Mouse (Mus musculus) spleen, postnatal 10 days (tissue): ENCODE measurements at regions not wholly inside any gene's neighbourhood (a gene's known extent, or its start where the extent isn't known, plus 50 kb on each side); places are given as distances from the start of the nearest gene placed in this dataset.

Experiments used
- DNase-seq, 2 experiments: peaks; one replicate each; pipeline ENCODE4 v3.0.0; 2021 to 2022; ENCODE audit warnings: low spot score in 2 of 2

DNA sequence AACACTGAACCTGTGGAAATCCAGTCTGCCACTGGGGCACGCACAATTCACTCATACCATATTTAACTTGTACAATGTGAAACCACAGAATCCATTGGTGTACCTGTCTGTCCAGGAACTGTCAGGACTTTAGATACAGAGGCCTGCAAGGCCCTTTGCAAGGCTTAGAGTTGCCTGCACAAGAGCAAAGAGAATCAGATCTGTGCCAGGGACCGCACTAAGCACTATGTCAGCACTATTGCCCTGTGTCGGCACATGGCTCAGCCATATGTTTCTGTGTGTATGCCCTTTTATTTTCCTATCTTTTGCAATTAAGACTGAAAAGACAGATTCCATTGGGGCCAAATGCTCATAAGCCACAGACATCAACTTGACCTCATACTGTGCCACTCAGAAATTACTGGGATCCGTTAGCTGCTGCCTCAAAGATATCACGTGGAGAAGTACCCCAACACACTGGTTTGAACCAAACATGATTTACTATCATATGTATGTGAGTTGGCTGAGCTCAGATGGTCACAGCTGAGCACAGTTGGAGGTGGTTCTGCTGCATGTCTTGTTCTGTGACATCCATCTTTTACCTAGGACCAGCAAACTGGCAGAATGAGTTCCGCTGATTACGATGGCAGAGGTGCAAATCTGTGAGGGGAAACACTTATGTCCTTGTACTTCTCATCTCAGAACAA lies 181.7 kb upstream of the Prkcq start:
- no peak for DNase-seq

DNA sequence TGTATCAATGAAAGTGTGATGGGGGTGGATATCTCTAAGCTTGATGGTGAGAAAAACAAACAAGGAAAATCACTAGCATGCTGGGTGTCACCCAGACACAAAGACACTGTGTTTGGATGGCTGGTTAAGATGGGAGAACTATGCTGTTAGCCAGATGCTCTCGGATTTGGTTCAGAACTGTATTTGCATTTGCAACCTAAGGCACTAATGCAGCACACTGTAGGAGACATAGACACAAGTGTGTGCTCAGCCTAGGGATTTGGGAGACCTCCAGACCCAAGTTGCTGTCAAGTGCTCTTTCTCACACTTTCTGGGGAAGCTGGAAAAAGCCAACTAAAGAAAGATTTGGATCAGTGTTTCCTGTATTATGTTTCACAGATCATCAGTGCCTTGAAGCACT lies 173.1 kb upstream of the Prkcq start:
- no peak for DNase-seq

DNA sequence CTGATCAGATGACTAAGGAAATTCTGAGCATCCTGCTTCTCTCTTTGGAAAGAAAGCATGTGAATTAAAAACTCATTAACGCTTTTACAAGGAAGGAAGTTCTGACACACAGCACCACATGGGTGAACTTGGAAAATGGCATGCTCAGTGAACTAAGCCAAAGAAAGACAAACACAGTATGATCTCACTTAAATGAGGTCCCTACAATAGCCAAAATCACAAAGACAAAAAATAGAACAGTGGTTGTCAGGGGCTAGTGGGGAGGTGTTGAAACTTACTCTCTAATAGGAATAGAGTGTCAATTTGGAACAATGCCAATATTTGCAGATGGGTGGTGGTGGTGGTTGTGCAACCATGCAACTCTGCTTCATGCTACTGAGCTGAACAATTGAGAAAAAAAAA lies 172.7 kb upstream of the Prkcq start:
- DNase-seq: no peak

DNA sequence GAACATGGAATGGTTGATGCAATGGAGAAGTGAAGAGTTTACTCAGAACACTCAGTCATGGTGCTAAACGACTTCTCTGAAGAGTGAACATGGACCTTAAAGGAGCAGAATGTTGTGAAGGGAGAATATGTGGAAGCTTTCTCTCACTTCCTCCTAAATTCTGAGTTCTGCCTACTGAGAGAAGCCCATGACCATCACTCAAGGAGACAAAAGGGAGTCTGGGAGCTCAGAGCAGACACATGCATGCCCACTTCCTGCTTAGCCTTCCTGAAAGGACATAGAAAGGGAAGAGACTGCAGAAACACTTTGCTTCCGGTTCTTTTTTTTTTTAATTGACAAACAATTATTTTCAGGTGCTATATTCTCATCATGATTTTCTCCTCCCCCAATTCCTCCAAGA lies 166.1 kb upstream of the Prkcq start:
- no peak for DNase-seq

DNA sequence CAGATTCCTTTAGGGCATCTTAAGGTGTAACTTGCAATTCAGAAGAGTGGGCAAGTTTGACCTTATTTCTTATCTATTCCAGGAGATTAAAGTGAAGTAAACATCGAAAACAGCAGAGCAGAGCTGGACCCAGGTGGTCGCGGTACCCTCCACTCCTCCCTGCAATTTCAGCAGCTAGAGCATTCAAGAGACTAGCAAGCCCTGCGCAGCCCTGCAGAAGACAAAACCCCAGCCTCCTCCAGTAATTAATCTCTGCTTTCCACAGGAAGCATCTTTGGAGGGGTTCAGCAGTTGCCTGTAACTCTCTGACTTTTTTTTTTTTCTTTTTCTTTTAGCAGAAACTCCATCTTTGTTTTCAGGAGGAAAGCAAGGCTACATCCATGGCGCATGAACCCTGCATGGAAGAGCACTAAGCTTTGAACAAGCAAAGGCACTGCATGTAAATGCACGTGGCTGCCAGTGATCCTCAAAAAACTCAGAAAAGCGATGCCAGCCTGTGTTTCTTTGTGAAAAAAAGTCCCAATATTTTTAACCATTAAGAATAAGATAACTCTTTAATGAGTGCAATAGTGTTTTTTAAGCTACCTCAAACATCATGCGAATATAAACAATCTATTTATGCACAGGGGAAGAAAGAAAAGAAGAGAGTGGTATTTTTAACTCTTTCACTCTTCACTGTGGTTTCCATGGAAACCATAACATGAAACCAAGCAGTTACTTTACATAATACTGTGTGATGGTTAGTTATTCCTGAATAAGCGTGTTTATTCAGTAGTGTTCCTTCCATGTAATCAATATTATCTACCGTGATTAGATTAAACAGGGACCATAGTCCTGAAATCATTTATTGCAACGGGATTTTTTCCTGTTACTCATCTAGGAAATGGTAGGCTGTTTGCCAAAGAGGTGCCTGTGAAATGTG lies 160.6 kb upstream of the Prkcq start:
- no peak for DNase-seq

DNA sequence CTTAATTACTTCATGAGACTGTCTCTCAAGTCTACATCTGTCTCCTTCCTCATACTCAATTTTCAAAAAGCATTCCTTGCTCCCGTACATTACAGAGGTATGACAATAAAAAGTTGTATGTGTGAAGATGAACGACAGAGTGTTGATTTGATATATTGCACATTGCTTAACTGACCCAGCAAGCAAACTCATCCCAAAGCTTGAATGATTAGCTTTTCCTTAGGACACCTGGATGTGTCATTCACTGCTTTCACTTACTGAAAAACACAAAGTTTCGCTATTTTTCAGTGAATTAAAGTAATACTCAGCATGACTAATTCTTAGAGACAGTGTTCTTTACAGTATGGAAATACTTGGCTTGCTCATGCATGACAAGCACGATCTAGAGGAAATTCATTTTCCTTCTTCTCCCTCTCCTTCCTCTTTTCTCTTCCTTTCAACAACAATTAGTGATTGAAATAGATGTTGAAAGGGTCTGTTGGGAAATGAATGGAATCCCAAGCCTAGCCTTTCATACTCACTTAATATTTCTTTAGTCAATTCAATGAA lies 159.5 kb upstream of the Prkcq start:
- no peak for DNase-seq

DNA sequence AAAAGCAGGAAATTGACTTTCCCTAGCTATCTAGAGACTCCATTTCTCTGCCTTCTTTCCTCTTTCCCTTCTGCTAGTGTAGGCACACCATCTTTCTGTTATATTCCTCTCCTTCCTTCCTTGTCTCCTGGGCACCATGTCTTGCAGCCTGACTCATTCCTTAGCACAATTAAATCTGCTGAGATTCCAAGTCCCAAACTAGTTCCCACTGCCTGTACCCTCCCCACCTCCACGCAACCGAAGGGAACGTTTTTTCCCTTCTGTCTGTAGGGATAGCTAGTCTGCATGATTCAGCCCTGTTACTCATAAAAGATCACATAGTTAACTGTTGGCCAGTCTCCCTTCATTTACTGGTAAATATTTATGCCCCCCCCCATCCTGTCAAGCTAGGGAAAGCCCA lies 158.8 kb upstream of the Prkcq start:
- no peak for DNase-seq

DNA sequence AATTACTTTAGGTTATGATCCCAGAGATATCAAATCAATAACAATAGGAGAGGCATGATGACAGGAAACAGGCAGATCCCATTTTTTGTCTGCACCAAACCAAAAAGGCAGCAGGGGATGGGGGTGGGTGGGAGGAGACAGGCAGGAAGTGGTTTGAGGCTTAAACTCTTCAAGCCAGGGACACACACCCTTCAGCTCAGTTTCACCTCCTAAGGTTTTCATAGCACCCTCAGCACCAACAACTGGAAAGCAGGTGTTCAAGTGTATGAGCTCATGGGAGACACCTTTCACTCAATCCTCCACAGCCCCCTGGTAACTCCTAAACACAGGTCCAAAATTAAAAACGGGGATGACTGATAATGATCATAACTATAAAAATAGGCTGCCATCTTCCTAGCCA lies 155.5 kb upstream of the Prkcq start:
- DNase-seq: no peak

DNA sequence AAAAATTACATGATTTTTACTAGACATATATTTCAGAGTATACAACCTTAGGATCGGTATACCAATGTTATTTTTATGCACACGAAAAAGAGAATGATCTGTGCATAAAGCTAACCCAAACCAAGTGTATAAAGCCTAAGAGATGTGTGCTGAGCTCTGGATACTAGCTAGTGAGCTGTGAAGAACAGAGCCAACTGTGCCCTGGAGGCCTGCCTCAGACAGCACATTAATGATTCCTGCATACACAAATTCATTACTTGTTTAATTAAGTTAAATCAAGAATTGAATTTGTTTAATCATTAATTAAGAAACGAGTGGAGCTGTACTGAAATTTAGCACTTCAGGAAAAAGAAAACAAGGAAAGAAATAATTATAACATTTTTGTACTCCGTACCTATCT lies 139.0 kb upstream of the Prkcq start:
- DNase-seq: no peak

DNA sequence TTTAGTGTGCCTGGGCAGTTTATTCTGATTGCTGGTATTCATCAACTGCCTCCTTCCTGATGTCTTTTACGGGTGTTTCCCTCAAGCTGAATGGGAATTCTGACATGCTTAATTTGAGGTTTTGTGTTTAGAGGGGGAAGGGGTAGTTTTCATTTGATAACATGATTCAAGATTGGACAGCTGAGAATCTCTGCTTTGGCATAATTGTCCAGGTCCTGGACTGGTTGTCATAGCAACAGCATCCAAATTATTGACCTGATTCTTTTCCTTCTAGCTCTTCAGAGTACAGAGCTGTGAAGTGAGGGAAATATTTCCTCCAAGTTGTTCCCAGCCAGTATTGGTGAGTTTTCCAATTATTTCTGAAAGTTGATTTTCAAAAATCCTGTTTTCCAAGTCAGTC lies 137.7 kb upstream of the Prkcq start:
- DNase-seq: no peak

DNA sequence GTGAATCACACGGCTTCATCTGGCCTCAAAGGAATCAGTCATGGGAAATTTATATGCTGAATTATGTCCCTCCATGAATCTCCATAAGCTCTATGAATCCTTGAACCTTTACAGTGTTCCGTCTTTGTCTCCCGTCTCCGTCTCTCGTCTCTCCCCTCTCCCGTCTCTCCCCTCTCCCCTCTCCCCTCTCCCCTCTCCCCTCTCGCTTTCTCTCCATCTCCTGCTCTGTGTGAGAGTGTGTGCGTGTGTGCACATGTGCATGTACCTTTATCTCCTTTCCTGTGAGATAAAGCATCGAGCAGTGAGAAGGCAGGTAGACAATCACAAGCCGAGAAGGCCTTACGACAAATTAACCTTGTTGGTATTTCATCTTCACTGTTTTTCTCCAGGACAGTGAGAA lies 134.6 kb upstream of the Prkcq start:
- DNase-seq: no peak

DNA sequence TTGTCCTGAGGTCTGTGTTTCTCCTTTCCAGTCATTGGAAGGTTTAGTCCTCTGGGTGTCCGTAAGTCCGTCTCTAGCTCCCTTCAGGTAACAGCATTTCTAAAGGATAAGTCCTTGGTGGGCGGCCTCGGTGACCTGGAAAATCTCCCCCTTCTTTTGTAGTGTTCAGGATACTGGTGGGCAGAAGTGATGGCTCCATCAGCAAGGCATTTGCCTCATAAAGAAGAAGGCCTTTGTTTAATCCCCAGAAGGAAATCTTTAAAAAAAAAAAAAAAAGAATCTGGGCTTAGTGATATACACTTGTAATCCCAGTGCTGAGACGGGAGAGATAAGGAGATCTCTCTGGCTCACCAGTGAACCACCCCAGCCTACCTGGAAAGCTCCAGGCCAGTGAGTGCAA lies 133.5 kb upstream of the Prkcq start:
- DNase-seq: no peak

DNA sequence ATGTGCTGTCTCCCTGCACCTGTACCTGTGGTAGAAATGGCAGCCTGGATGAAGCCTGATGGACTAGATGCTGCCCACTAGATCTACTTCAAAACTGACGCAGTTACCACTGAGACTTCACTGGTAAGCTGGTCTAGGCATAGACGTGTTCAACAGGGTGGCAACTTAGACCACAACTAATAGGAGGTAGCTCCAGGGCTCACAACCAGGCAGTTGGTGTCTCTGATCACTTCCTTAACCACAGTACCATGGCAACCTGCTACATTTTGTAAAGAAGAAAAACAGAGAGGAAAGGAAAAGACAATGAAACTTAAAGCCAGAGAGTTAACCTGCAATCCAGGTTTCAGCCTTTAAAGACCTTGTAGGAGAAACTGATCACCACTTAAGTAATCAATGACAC lies 131.9 kb upstream of the Prkcq start:
- DNase-seq: no peak

DNA sequence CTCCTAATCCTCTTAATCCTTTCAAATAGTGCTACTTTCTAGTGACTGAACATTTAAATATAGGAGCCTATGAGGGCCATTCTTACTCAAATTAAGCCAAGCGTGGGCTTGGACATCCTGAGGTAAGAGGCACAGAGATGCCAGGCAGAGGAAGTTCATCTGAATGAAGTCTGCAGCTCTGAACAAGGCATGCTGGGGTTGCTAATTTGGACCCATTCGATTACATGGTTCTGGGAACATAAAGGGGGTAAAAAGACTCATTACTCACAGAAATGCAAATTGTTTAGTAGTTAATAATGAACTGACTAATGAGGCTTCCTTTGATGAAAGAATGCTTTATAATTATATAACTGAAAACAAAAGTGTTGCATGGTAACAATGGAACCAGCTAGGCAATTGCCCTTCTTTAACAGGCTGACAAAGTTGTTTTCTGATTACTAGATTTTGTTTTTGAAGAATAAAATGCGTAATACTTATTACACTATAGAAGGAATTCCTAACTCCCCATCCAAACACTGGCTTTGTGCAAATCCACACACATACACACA lies 127.1 kb upstream of the Prkcq start:
- DNase-seq: no peak

DNA sequence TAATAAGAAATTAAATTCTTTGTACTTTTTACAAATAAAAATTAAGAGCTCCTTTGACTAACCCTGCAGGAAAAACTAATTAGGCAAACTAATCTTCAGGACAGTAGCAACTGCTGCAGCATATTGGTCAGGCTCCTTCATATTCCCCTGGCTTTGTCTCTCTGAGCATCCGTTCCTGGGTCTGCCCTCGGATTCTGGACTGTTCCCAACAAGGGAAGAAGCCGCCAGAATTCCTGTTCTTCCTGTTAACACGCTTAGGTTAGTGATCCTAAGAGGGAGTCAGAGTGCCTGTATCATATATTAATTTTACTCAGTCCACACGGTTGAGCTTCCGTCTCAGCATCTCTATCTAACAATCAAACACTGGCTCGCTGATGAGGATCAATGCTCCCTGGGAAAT lies 120.3 kb upstream of the Prkcq start:
- no peak for DNase-seq

DNA sequence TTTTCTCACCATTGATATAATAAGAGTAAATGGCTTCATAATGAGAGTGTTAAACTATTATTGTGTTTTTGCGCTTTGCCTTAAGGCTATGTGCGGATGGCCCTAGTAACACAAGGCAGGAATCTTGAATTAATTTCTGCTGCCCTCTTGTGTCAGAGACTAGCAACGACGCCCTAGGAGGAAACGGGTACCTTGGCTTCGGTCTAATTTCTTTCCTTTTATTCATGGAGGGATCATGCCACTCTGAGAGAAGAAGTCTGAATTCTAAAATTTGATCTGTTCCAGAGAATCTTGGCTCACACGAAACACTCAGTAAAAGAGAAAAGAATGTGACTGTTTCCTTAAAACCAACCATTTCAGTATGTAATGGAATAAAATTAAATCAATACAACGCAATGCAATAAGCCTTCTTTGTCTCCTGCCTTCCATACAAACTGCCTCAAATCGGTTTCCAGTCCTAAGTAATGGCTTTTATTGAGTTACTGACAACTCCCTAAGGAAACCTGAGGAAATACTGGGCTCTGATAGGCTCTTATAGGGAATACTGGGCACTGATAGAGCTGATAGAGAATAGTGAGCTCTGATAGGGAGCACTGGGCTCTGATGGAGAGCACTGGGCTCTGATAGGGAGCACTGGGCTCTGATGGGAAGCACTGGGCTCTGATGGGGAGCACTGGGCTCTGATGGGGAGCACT lies 112.0 kb upstream of the Prkcq start:
- peak in 1 of 2 experiments; percentile 30 for DNase-seq

DNA sequence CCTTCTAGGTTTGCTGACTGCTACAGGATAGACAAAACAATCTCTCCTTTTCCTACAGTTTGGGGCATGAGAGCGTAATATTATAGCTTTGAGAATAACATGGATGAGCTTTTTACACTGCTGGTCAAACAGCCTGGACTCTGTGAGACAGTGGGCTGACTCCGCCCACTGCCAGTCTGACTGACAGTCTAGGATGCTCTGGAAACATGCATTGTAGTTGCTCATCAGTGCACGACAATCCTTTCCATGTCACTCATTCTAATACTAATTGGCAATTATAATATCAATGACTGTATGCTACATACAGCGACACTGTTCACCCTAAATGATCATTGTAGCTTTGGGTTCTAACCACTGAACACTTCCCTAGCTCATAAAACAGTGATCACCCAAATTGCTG lies 104.5 kb upstream of the Prkcq start:
- no peak for DNase-seq

DNA sequence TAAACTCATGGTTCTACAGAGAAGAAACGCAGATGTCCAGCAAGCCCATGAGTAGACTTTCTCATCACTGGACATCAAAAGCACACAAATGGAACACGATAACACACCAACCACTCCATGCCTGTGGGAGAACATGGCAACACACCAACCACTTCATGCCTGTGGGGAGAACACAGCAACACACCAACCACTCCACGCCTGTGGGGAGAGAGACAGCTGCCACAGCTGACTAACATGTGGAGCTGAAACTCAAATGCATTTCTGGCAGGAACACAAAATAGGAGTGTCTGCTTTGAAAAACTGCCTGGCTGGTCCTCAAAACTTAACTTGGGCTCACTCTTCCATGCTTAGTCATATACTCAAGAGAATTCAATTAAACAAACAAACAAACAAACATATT lies 88.4 kb upstream of the Prkcq start:
- DNase-seq: no peak

DNA sequence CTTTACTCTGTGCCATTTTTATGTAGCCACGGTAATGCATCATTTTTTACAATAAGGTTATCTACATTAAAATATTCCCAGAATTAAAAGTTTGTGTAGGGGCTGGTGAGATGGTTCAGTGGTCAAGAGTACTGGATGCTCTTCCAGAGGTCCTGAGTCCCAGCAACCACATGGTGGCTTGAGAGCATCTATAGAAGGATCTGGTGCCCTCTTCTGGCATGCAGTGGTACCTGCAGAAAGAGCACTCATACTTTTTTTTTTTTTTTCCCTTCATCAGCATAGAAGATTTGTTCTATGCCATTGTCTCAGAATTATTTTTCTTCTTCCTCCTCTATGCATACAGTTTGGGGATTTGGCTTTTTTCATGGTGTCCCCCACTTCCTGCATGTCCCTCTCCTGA lies 84.9 kb upstream of the Prkcq start:
- DNase-seq: peak in 1 of 2 experiments; percentile 27

DNA sequence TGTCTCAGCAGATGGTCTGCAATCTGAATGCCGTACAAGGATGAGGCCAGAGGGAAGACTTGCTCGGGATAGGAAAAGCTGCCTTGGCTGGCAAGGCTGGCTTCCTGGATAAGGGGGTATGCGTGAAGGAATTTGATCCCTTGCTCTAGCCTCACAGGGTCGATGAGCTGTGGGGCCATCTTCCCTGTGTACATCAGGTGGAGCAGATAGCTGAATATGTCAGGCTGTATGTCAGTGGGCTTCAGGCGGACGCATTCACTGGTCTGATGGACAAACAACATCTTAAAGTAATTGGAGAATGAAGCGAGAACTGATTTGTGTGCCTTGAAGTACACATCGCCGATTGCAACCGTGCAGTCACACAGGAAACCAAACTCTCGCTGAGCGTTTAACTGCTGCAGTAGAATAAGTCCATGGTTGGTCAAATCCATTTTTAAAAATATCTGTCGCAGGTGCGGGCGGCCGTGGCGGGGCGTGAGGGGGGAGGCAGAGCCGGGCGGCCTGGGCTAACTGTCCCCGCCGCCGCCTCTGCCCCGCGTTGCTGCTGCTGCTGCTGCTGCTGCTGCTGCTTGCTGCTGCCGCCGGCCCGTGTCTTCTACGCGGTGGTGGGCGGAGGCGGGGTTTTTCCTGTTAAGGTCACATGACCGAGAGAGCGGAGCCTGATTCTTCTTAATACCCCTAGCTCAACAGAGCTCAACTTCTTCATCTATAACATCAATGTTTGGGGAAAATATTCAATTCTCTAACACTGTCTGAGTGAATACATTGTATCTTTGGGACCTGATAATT lies 71.9 kb upstream of the Prkcq start:
- peak in 1 of 2 experiments; percentile 31 for DNase-seq

DNA sequence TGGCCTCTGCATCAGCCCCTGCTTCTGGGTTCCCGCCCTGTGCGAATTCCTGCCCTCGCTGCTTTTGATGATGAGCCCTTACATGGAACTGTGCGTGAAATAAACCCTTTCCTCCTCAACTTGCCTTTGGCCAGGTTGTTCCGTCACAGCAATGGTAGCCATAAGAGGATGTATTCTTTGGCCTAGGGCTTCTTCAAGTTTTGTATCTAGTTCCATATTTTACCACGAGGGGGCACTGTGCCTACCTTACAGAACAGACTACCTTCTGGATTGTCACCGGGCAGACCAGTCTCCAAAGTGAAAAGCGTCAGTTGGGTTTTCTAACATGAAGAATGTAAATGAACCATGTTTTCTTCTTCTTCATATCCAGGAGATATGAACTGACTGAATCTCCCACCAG lies 58.7 kb upstream of the Prkcq start:
- DNase-seq: peak; percentile 10 to 40
